Mouse (Mus musculus) embryonic fibroblast, embryonic 13.5 days (primary cell): ENCODE results near the gene Usp8. TPM values are rescaled to one million over a fixed set of nuclear protein-coding genes. Genes with fewer than 3 reads are reported as not detected.

Source experiments
- H3K27ac ChIP-seq: 2 replicates; pipeline ENCODE4 v1.5.1; 2012; ENCODE audit warnings: low read length, control low read depth, inconsistent platforms; ENCODE audit not compliant: insufficient read depth
- H3K4me1 ChIP-seq: 2 replicates; pipeline ENCODE4 v1.6.1; 2011; ENCODE audit warnings: low read length; ENCODE audit not compliant: control insufficient read depth, insufficient read depth
- H3K4me3 ChIP-seq: 2 replicates; pipeline ENCODE4 v1.5.1; 2011; ENCODE audit warnings: mild to moderate bottlenecking, control low read depth, low read length; ENCODE audit not compliant: insufficient read depth
- CTCF ChIP-seq: IDR thresholded peaks from 2 replicates; pipeline ENCODE4 v1.5.1; 2011; ENCODE audit warnings: mild to moderate bottlenecking, control low read depth, low read length, moderate library complexity, borderline replicate concordance; ENCODE audit not compliant: insufficient read depth
- POLR2A ChIP-seq: IDR thresholded peaks from 2 replicates; pipeline ENCODE4 v1.6.1; 2011; ENCODE audit warnings: low read depth, mild to moderate bottlenecking, control low read depth, low read length, moderate library complexity
- polyA plus RNA-seq: library from polyadenylated mRNA; stranded (reverse); fragments of >200 nt; gene quantifications from 2 replicates; pipeline ENCODE4 v1.2.4, GENCODE M21; 2011; ENCODE audit warnings: low read depth; ENCODE audit not compliant: missing spikeins, insufficient read length

Gene Usp8
- polyA plus RNA-seq, 1 experiment, result 69.7 TPM

GRCm38 (mm10) chr2:126772217-126772616, 65.1 kb downstream of the Usp8 start:
- Histone ChIP-seq H3K27ac (no peak overlapping the region), H3K4me3 (no peak overlapping the region)
- TF ChIP-seq POLR2A, result no peak
- TF ChIP-seq CTCF, result no peak

GRCm38 (mm10) chr2:126775951-126776350, 68.8 kb downstream of the Usp8 start:
- TF ChIP-seq POLR2A (no peak), CTCF (no peak)
- Histone ChIP-seq H3K4me3 (no peak overlapping the region), H3K27ac (no peak overlapping the region), H3K4me1 (no peaks in the 10 kb centered on the region)

More at GRCm38 (mm10) chr2:126772217-126772616, 65.1 kb downstream of the Usp8 start:
- H3K4me1 ChIP-seq, result 0 out of 2 replicates have a peak, but pooled peaks cover 2% of the 10 kb centered on the region

DNA sequence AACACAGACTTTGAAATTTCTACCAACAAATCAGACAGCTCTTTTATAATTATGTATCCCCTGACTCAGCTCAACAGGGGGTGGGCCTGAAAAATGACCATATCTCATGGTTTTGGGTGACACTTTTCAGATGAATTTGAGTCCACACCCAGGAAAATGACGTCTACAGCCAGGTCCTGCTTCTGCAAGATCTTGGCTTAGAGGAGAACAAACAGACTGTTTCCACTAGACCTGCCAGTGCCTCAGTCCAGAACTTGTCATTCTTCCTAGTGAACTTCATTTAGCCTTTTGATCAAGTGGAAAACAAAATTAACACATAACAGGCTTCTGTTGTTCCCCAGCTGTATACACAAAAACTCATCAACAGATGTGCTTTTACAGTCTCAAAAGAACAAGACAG, 69.3 kb downstream of the Usp8 start:
- no peak overlapping the region for H3K27ac ChIP-seq
- H3K4me1 ChIP-seq, result no peaks in the 10 kb centered on the region
- no peak overlapping the region for H3K4me3 ChIP-seq
- TF ChIP-seq CTCF, result no peak
- TF ChIP-seq POLR2A, result no peak

DNA sequence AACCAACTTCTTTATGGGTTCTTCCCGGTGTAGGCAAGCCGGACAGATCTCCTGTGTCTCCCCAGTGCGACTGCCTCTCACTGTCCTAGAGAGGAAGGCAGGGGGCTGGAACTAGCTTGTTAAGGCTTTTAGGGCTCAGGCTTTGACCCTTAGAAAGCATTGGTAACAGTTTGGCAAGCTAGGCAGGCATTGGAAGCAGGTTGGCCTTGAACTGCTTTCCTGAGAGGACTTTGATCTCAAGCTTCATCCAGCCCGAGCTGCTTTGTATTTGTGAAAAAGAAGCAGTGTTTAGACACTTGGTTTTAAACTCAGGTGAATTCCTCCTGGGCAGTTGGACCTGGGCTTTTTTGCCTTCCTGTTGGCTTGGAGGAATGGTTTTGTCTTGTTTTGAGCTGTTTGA, 71.7 kb downstream of the Usp8 start:
- Histone ChIP-seq H3K4me3 (no peak overlapping the region), H3K4me1 (no peaks in the 10 kb centered on the region), H3K27ac (no peak overlapping the region)
- TF ChIP-seq CTCF (no peak), POLR2A (no peak)

DNA sequence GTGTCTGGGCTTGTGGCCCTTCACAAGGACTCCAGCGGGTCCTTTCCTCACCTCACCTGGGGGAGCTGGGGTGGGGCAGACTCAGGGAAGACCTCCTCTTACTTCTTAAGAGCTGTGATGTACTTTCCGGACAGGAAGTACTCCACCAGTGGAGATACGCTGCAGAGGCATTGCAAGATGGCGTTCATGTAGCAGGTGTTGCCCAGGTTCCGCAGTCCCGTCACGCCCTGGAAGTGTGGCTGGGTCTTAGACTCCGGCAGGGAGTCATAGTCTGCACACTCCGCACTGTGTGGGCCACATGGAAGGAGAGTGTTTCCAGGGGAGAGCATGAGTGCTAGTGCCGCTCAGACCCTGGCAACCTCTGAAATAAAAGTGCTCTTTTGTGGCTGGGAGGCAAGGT, 73.2 kb downstream of the Usp8 start:
- H3K27ac ChIP-seq, result no peak overlapping the region
- no peak for TF ChIP-seq CTCF
- no peak for TF ChIP-seq POLR2A
- no peaks in the 10 kb centered on the region for H3K4me1 ChIP-seq
- H3K4me3 ChIP-seq, result no peak overlapping the region

GRCm38 (mm10) chr2:126781478-126781877, 74.3 kb downstream of the Usp8 start:
- no peaks in the 10 kb centered on the region for H3K4me1 ChIP-seq
- H3K4me3 ChIP-seq, result no peak overlapping the region
- H3K27ac ChIP-seq, result no peak overlapping the region
- TF ChIP-seq CTCF (no peak), POLR2A (no peak)

- H3K4me3 ChIP-seq, result no peak overlapping the region
- H3K27ac ChIP-seq, result no peak overlapping the region
- TF ChIP-seq CTCF (no peak), POLR2A (no peak)
- no peaks in the 10 kb centered on the region for H3K4me1 ChIP-seq
These were observed 75.3 kb downstream of the Usp8 start for GRCm38 (mm10) chr2:126782433-126782832.

GRCm38 (mm10) chr2:126783370-126783769, 76.2 kb downstream of the Usp8 start, which contains the start of gene Usp50:
TSS of gene Usp50 (minus strand) at chr2:126783470.
- TF ChIP-seq POLR2A (no peak), CTCF (no peak)
- Histone ChIP-seq H3K4me3 (no peak within 1 kb of the TSS), H3K27ac (no peak within 1 kb of the TSS), H3K4me1 (no peaks in the 10 kb centered on the region)

DNA sequence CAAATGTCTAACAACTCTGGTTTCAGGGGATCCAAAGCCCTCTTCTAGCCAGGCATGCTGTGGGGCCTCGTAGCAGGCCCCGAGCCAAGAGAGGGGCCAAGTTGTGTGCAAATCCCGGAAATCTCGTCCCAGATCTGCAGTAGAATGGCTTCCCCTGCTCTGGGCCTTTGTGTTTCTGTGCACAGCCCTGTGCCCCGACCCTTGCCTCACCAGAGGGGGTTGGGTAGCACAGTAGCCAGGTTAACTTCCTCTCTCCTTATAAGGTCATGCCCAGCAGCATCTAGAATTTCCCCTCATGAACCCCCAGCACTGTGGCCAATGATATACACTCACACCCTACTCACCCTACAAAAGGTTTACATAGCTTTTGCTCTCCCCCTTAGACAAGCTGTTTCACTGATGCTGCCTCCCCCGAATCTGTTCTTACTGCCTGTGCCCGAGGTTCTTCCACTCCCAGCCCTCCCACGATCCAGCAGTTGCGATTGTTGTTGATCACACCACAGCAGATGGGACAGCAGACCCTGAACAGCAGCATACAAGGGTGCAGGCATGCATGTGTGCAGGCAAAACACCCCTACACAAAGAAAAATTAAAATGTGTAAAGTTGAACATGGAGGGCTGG, 80.7 kb downstream of the Usp8 start:
- TF ChIP-seq POLR2A, result no peak
- no peak for TF ChIP-seq CTCF
- Histone ChIP-seq H3K4me1 (peaks cover 5% of the 10 kb centered on the region; the same call in 1 of the 2 replicates), H3K27ac (no peak overlapping the region), H3K4me3 (no peak overlapping the region)

GRCm38 (mm10) chr2:126792611-126793010, 85.5 kb downstream of the Usp8 start:
- no peak for TF ChIP-seq CTCF
- TF ChIP-seq POLR2A, result no peak
- H3K4me1 ChIP-seq, result peaks cover 5% of the 10 kb centered on the region; the same call in 1 of the 2 replicates

More at GRCm38 (mm10) chr2:126792611-126793010, 85.5 kb downstream of the Usp8 start:
- Histone ChIP-seq H3K27ac (peak overlapping the region; percentile 44; the same call in 1 of the 2 replicates), H3K4me3 (no peak overlapping the region)
